Mouse (Mus musculus) G1E (cell line): Measurements from ENCODE around the gene E130308A19Rik.

Experiments
- CTCF ChIP-seq: IDR thresholded peaks from 2 replicates; pipeline ENCODE4 v1.5.1; 2012; ENCODE audit warnings: low read depth, low read length, inconsistent platforms, mixed read lengths
- GATA1 ChIP-seq: IDR thresholded peaks from 2 replicates; pipeline ENCODE4 v1.6.1; 2012; ENCODE audit warnings: borderline replicate concordance, low read length, inconsistent platforms, mixed read lengths
- GATA2 ChIP-seq: IDR thresholded peaks from 2 replicates; pipeline ENCODE4 v1.6.1; 2012; ENCODE audit warnings: low read depth, low read length, inconsistent platforms, borderline replicate concordance
- POLR2AphosphoS5 ChIP-seq: IDR thresholded peaks from 2 replicates; pipeline ENCODE4 v1.6.1; 2012; ENCODE audit warnings: low read depth, low read length, inconsistent platforms; ENCODE audit not compliant: insufficient replicate concordance
- TAL1 ChIP-seq: conservative IDR thresholded peaks from 2 replicates; pipeline ENCODE4 v1.6.1; 2012; ENCODE audit warnings: low read depth, low read length, inconsistent platforms, mixed read lengths

GRCm38 (mm10) chr4:59805181-59805967 lies 179.4 kb downstream of the E130308A19Rik start, which contains the start of gene Snx30:
- TF ChIP-seq CTCF: no peak
- no peak for TF ChIP-seq TAL1
- no peak for TF ChIP-seq GATA1
- no peak for TF ChIP-seq GATA2
- no peak for TF ChIP-seq POLR2AphosphoS5
